Mouse (Mus musculus): ENCODE results near the gene Kif18b.

Kif18b gene

GRCm38 (mm10) chr11:102924557-102925350, at the start of gene Kif18b:
Gene Kif18b, minus strand, starts transcription at chr11:102925124.
- peak; percentile 90 to 95 for DNase-seq (ENCODE audit: low spot score in 2 of 2)

GRCm38 (mm10) chr11:102972326-102972725, 47.4 kb upstream of the Kif18b start:
- DNase-seq (ENCODE audit: low spot score in 2 of 2) = no peak

GRCm38 (mm10) chr11:102971604-102972003, 46.7 kb upstream of the Kif18b start:
- DNase-seq (ENCODE audit: low spot score in 2 of 2) = no peak

GRCm38 (mm10) chr11:102964547-102965091, 39.7 kb upstream of the Kif18b start:
- no peak for DNase-seq (ENCODE audit: low spot score in 2 of 2)

- no peak for DNase-seq (ENCODE audit: low spot score in 2 of 2)
These were observed 39.1 kb upstream of the Kif18b start for GRCm38 (mm10) chr11:102963855-102964546.

GRCm38 (mm10) chr11:102963246-102963854, 38.4 kb upstream of the Kif18b start:
- DNase-seq (ENCODE audit: low spot score in 2 of 2) = no peak

- DNase-seq (ENCODE audit: low spot score in 2 of 2) = no peak
These were observed 37.9 kb upstream of the Kif18b start for GRCm38 (mm10) chr11:102962861-102963245.

GRCm38 (mm10) chr11:102961082-102961481, 36.2 kb upstream of the Kif18b start:
- DNase-seq (ENCODE audit: low spot score in 2 of 2) = no peak

GRCm38 (mm10) chr11:102958870-102959269, 33.9 kb upstream of the Kif18b start:
- DNase-seq (ENCODE audit: low spot score in 2 of 2) = no peak

- no peak for DNase-seq (ENCODE audit: low spot score in 2 of 2)
These were observed 33.5 kb upstream of the Kif18b start for GRCm38 (mm10) chr11:102958431-102958830.

GRCm38 (mm10) chr11:102957692-102958091, 32.8 kb upstream of the Kif18b start:
- DNase-seq (ENCODE audit: low spot score in 2 of 2) = no peak

GRCm38 (mm10) chr11:102956962-102957614, 32.2 kb upstream of the Kif18b start:
- DNase-seq (ENCODE audit: low spot score in 2 of 2) = peak in 1 of 2 experiments; percentile 62

- DNase-seq (ENCODE audit: low spot score in 2 of 2) = no peak
These were observed 28.0 kb upstream of the Kif18b start for GRCm38 (mm10) chr11:102952922-102953321.

GRCm38 (mm10) chr11:102948043-102948961, 23.4 kb upstream of the Kif18b start:
- DNase-seq (ENCODE audit: low spot score in 2 of 2) = peak in 1 of 2 experiments; percentile 29

- DNase-seq (ENCODE audit: low spot score in 2 of 2) = no peak
These were observed 22.0 kb upstream of the Kif18b start for GRCm38 (mm10) chr11:102946992-102947343.

- peak; percentile 82 to 85 for DNase-seq (ENCODE audit: low spot score in 2 of 2)
These were observed 21.5 kb upstream of the Kif18b start, which contains the start of gene C1ql1 for GRCm38 (mm10) chr11:102946265-102946991. Gene C1ql1, minus strand, starts transcription at chr11:102946688.

- DNase-seq (ENCODE audit: low spot score in 2 of 2) = no peak
These were observed 20.7 kb upstream of the Kif18b start for GRCm38 (mm10) chr11:102945306-102946264.

GRCm38 (mm10) chr11:102941236-102941635, 16.3 kb upstream of the Kif18b start:
- no peak for DNase-seq (ENCODE audit: low spot score in 2 of 2)
